Mouse (Mus musculus): ENCODE measurements around the gene Cep78.
"Not testable (repeated sequence)": the region's sequence is repeated elsewhere in the genome, so short reads cannot be mapped to it uniquely, and the experiment has no call there.

The Cep78 gene

GRCm38 (mm10) chr19:15984449-15985171 is at the start of gene Cep78:
TSS of gene Cep78 (minus strand) at chr19:15984989.
- DNase-seq (ENCODE audit: low spot score) = peak; percentile 85

GRCm38 (mm10) chr19:16031276-16031675 is 46.5 kb upstream of the Cep78 start:
- DNase-seq (ENCODE audit: low spot score) = no peak

- DNase-seq (ENCODE audit: low spot score) = not testable (repeated sequence)
Observed at GRCm38 (mm10) chr19:16029253-16029771, 44.5 kb upstream of the Cep78 start.

GRCm38 (mm10) chr19:16028746-16029252 is 44.0 kb upstream of the Cep78 start:
- DNase-seq (ENCODE audit: low spot score) = no peak

GRCm38 (mm10) chr19:16027876-16028670 is 43.3 kb upstream of the Cep78 start:
- no peak for DNase-seq (ENCODE audit: low spot score)

GRCm38 (mm10) chr19:16026276-16026675 is 41.5 kb upstream of the Cep78 start:
- DNase-seq (ENCODE audit: low spot score) = no peak

GRCm38 (mm10) chr19:16022178-16022577 is 37.4 kb upstream of the Cep78 start:
- DNase-seq (ENCODE audit: low spot score) = no peak

- no peak for DNase-seq (ENCODE audit: low spot score)
Observed at GRCm38 (mm10) chr19:16016171-16016570, 31.4 kb upstream of the Cep78 start.

GRCm38 (mm10) chr19:16015191-16015968 is 30.6 kb upstream of the Cep78 start:
- DNase-seq (ENCODE audit: low spot score) = no peak

GRCm38 (mm10) chr19:16009746-16010337 is 25.1 kb upstream of the Cep78 start:
- no peak for DNase-seq (ENCODE audit: low spot score)

- no peak for DNase-seq (ENCODE audit: low spot score)
Observed at GRCm38 (mm10) chr19:16009111-16009510, 24.3 kb upstream of the Cep78 start.

GRCm38 (mm10) chr19:16007131-16007530 is 22.3 kb upstream of the Cep78 start:
- no peak for DNase-seq (ENCODE audit: low spot score)

GRCm38 (mm10) chr19:15998157-15998556 is 13.4 kb upstream of the Cep78 start:
- DNase-seq (ENCODE audit: low spot score) = no peak

- DNase-seq (ENCODE audit: low spot score) = peak; percentile 39
Observed at GRCm38 (mm10) chr19:15996901-15997564, 12.2 kb upstream of the Cep78 start.

- no peak for DNase-seq (ENCODE audit: low spot score)
Observed at GRCm38 (mm10) chr19:15990102-15990501, 5.3 kb upstream of the Cep78 start.

- no peak for DNase-seq (ENCODE audit: low spot score)
Observed at GRCm38 (mm10) chr19:15985172-15985713, 454 bp upstream of the Cep78 start.

- DNase-seq (ENCODE audit: low spot score) = no peak
Observed at GRCm38 (mm10) chr19:15983739-15984344, 947 bp downstream of the Cep78 start.

- DNase-seq (ENCODE audit: low spot score) = no peak
Observed at GRCm38 (mm10) chr19:15982926-15983738, 1.7 kb downstream of the Cep78 start.

- DNase-seq (ENCODE audit: low spot score) = no peak
Observed at GRCm38 (mm10) chr19:15981861-15982260, 2.9 kb downstream of the Cep78 start.
